Mouse (Mus musculus) CH12.LX (cell line): ENCODE data around the gene Pbxip1.
A peak's percentile ranks its signal among the peaks of the same experiment; 100 is the strongest.

Experiments used
- CHD2 ChIP-seq: IDR thresholded peaks from 2 replicates; pipeline ENCODE4 v1.6.1; 2011; ENCODE audit warnings: low read length, improper control_type of control experiment
- CTCF ChIP-seq, 2 experiments: IDR thresholded peaks in 1 of 2; conservative IDR thresholded peaks in 1 of 2; 2 replicates each; pipeline ENCODE4 v1.5.1; 2011 to 2012; ENCODE audit warnings: low read depth in 2 of 2, low read length in 2 of 2, improper control_type of control experiment in 1 of 2, inconsistent platforms in 1 of 2, mild to moderate bottlenecking in 1 of 2, moderate library complexity in 1 of 2
- HCFC1 ChIP-seq: IDR thresholded peaks from 2 replicates; pipeline ENCODE4 v1.6.1; 2012; ENCODE audit warnings: low read depth, mild to moderate bottlenecking, inconsistent platforms, low read length, improper control_type of control experiment
- MAFK ChIP-seq: IDR thresholded peaks from 2 replicates; pipeline ENCODE4 v1.6.1; 2011; ENCODE audit warnings: low read length, improper control_type of control experiment; ENCODE audit not compliant: insufficient replicate concordance

- TF ChIP-seq HCFC1 (no peak), MAFK (no peak), CHD2 (no peak), CTCF (conservative IDR thresholded peaks at IDR 0.05 in 1 of 2, IDR thresholded peaks at IDR 0.05 in 1 of 2; ENCODE audit: low read depth in 2 of 2, low read length in 2 of 2) (peak; percentile 75 to 84)
Observed at GRCm38 (mm10) chr3:89449541-89449940, 13.0 kb downstream of the Pbxip1 start.
